Mouse (Mus musculus) stomach, embryonic 14.5 days (tissue): ENCODE results near the gene Nars2. TPM values are rescaled to one million over a fixed set of nuclear protein-coding genes. Genes with fewer than 3 reads are reported as not detected.
"Not testable (repeated sequence)": the region's sequence is repeated elsewhere in the genome, so short reads cannot be mapped to it uniquely, and the experiment has no call there.

Source experiments
- ATAC-seq: fragments of 200-750 bp; cut with Nextera tagmentation; 2 replicates; pipeline ENCODE4 v1.8.0; 2017; ENCODE audit warnings: low read depth, moderate TSS enrichment; ENCODE audit not compliant: insufficient number of reproducible peaks, insufficient read depth, low FRiP score
- H3K27ac ChIP-seq: fragments of 300-500 bp; sonication (generic); 2 replicates; pipeline ENCODE4 v1.5.1; 2014; ENCODE audit warnings: mild to moderate bottlenecking, low read length, moderate library complexity, mixed read lengths
- H3K27me3 ChIP-seq: fragments of 300-500 bp; sonication (generic); 2 replicates; pipeline ENCODE4 v1.6.1; 2014; ENCODE audit warnings: low read length, control low read depth, mixed read lengths; ENCODE audit not compliant: control insufficient read depth, insufficient read depth
- H3K36me3 ChIP-seq: fragments of 300-500 bp; sonication (generic); 2 replicates; pipeline ENCODE4 v1.6.1; 2014; ENCODE audit warnings: mild to moderate bottlenecking, control low read depth, low read length, moderate library complexity, mixed read lengths; ENCODE audit not compliant: control insufficient read depth, insufficient read depth
- H3K4me1 ChIP-seq: fragments of 300-500 bp; sonication (generic); 2 replicates; pipeline ENCODE4 v1.6.1; 2014; ENCODE audit warnings: low read length, control low read depth, mixed read lengths; ENCODE audit not compliant: control insufficient read depth, insufficient read depth
- H3K4me2 ChIP-seq: fragments of 300-500 bp; sonication (generic); replicated peaks from 2 replicates; pipeline ENCODE4 v1.6.1; 2014; ENCODE audit warnings: low read depth, low read length, control low read depth
- H3K4me3 ChIP-seq: fragments of 300-500 bp; sonication (generic); 2 replicates; pipeline ENCODE4 v1.5.1; 2014; ENCODE audit warnings: low read depth, low read length, control low read depth
- H3K9ac ChIP-seq: fragments of 300-500 bp; sonication (generic); replicated peaks from 2 replicates; pipeline ENCODE4 v1.6.1; 2014; ENCODE audit warnings: low read depth, mild to moderate bottlenecking, control low read depth, low read length, moderate library complexity, mixed read lengths
- H3K9me3 ChIP-seq: fragments of 300-500 bp; sonication (generic); 2 replicates; pipeline ENCODE4 v1.6.1; 2016; ENCODE audit warnings: low read depth, low read length, control low read depth; ENCODE audit not compliant: control insufficient read depth
- WGBS: fragments of 180-500 bp; shearing (Covaris S2); extraction: QIAGEN DNeasy Blood & Tissue Kit; methylation state at CpG from one replicate; pipeline ENCODE4 v1.1.7; 2014; 5-methylcytosine and 5-hydroxymethylcytosine counted together
- polyA plus RNA-seq: library from polyadenylated mRNA; unstranded; fragments of >200 nt; fragmentation: Nextera tagmentation; extraction: Ambion mirVana; gene quantifications from 2 replicates; pipeline ENCODE4 v1.2.1, GENCODE M21; 2014

Nars2 gene
- polyA plus RNA-seq, 1 experiment from 2014 or later: 23.5 TPM

- Histone ChIP-seq H3K9me3 (no peaks in the 10 kb centered on the region), H3K36me3 (no peaks in the 10 kb centered on the region; the same call in 1 of the 2 replicates), H3K4me2 (no peak overlapping the region), H3K4me3 (no peak overlapping the region), H3K27me3 (no peaks in the 10 kb centered on the region), H3K9ac (no peak overlapping the region), H3K4me1 (no peaks in the 10 kb centered on the region), H3K27ac (no peak overlapping the region)
- ATAC-seq: no peak
- WGBS: 82% methylated on average over 5 of the region's 5 CpGs
These were observed 41.4 kb upstream of the Nars2 start for GRCm38 (mm10) chr7:96909856-96910255.

- 72% methylated on average over 12 of the region's 12 CpGs for WGBS
- Histone ChIP-seq H3K9ac (no peak overlapping the region), H3K9me3 (no peaks in the 10 kb centered on the region), H3K27ac (no peak overlapping the region), H3K36me3 (no peaks in the 10 kb centered on the region; the same call in 1 of the 2 replicates), H3K4me1 (no peaks in the 10 kb centered on the region), H3K4me3 (no peak overlapping the region), H3K4me2 (no peak overlapping the region), H3K27me3 (no peaks in the 10 kb centered on the region)
- no peak for ATAC-seq
These were observed 40.9 kb upstream of the Nars2 start for GRCm38 (mm10) chr7:96910310-96910960.

DNA sequence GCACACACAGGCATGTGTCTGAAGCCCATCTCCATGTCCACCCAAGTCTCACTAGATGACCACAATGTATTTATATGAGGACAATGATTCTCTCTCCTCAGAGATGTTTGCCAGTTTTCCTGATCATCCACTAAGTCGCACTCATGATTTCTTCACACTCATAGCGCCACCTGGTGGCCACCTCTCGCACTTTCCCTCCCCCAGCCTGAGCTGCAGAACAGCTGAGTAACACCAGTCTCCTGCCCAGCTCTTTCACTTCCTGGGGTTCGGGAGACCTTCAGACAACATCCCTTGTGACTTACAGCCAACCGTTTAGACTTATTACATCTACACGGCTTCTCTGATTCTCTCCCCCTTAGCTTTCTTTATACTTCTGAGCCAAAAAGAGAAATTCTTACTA lies 37.3 kb upstream of the Nars2 start:
- H3K9me3 ChIP-seq: no peaks in the 10 kb centered on the region
- no peak overlapping the region for H3K4me2 ChIP-seq
- peak; percentile 54; the same call in 1 of the 2 replicates for ATAC-seq
- no peaks in the 10 kb centered on the region for H3K27me3 ChIP-seq
- H3K9ac ChIP-seq: no peak overlapping the region
- WGBS: 7% methylated on average over 6 of the region's 6 CpGs
- H3K4me1 ChIP-seq: no peaks in the 10 kb centered on the region
- no peaks in the 10 kb centered on the region for H3K36me3 ChIP-seq
- no peak overlapping the region for H3K4me3 ChIP-seq
- H3K27ac ChIP-seq: no peak overlapping the region

DNA sequence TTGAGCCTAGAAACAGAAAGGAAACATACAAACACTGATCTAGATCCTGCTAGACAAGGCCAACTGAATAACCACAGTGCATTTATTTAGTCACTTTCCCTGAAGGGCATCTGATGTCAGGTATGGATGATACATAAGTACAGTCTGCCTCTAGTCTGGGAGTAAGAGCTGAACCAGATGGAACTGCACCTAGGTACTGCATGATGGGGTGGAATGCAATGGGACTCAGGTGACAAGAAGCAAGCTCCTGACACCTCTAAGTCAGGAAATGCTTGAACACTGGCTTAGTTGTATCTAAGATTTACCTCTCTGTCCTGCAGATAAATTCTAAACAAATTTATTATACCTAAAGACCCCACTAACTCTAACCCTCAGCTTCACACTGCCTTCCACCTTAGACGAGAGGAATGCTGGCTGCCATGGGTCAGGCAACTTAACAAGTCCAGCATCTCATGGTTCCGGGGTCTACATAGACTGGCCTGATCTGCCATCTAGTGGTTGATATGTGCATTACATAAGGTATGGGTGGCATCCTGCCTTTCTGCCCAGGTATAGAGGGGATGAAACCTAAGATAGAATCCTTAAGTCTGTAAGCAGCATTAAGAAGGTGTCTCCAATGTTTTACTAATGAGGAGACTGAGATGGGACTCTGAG lies 35.7 kb upstream of the Nars2 start:
- H3K9ac ChIP-seq: no peak overlapping the region
- H3K4me1 ChIP-seq: no peaks in the 10 kb centered on the region
- H3K4me2 ChIP-seq: no peak overlapping the region
- peak; percentile 46; the same call in 1 of the 2 replicates for ATAC-seq
- H3K27ac ChIP-seq: no peak overlapping the region
- no peaks in the 10 kb centered on the region for H3K36me3 ChIP-seq
- no peaks in the 10 kb centered on the region for H3K27me3 ChIP-seq
- WGBS: 2% methylated on average over 2 of the region's 2 CpGs
- H3K9me3 ChIP-seq: no peaks in the 10 kb centered on the region
- no peak overlapping the region for H3K4me3 ChIP-seq

GRCm38 (mm10) chr7:96920447-96921095 lies 30.7 kb upstream of the Nars2 start:
- no peak for ATAC-seq
- no peak overlapping the region for H3K9ac ChIP-seq
- no peaks in the 10 kb centered on the region for H3K9me3 ChIP-seq
- no peak overlapping the region for H3K4me3 ChIP-seq
- H3K4me2 ChIP-seq: no peak overlapping the region
- no peaks in the 10 kb centered on the region for H3K4me1 ChIP-seq
- H3K27me3 ChIP-seq: no peaks in the 10 kb centered on the region
- H3K36me3 ChIP-seq: no peaks in the 10 kb centered on the region
- H3K27ac ChIP-seq: no peak overlapping the region
- 83% methylated on average over 7 of the region's 7 CpGs for WGBS

- ATAC-seq: no peak
- H3K4me1 ChIP-seq: no peaks in the 10 kb centered on the region
- H3K4me2 ChIP-seq: no peak overlapping the region
- no peaks in the 10 kb centered on the region for H3K36me3 ChIP-seq
- H3K27me3 ChIP-seq: no peaks in the 10 kb centered on the region
- H3K4me3 ChIP-seq: no peak overlapping the region
- H3K9me3 ChIP-seq: no peaks in the 10 kb centered on the region
- 97% methylated on average over 2 of the region's 2 CpGs for WGBS
- no peak overlapping the region for H3K9ac ChIP-seq
- H3K27ac ChIP-seq: no peak overlapping the region
These were observed 28.4 kb upstream of the Nars2 start for GRCm38 (mm10) chr7:96922927-96923326.

- 55% methylated on average over 5 of the region's 5 CpGs for WGBS
- H3K27ac ChIP-seq: no peak overlapping the region
- ATAC-seq: no peak
- H3K36me3 ChIP-seq: no peaks in the 10 kb centered on the region
- no peaks in the 10 kb centered on the region for H3K9me3 ChIP-seq
- no peak overlapping the region for H3K4me3 ChIP-seq
- H3K4me2 ChIP-seq: no peak overlapping the region
- no peaks in the 10 kb centered on the region for H3K4me1 ChIP-seq
- H3K9ac ChIP-seq: no peak overlapping the region
- H3K27me3 ChIP-seq: no peaks in the 10 kb centered on the region
These were observed 7.5 kb upstream of the Nars2 start for GRCm38 (mm10) chr7:96943715-96944377.

GRCm38 (mm10) chr7:96946501-96946900 lies 4.8 kb upstream of the Nars2 start:
- H3K27me3 ChIP-seq, H3K4me2 ChIP-seq, H3K4me1 ChIP-seq, H3K4me3 ChIP-seq, H3K36me3 ChIP-seq, H3K27ac ChIP-seq, H3K9ac ChIP-seq, H3K9me3 ChIP-seq, ATAC-seq: not testable (repeated sequence)
- WGBS: 94% methylated on average over 8 of the region's 8 CpGs
